Mouse (Mus musculus): ENCODE data around the gene Six4. TPM values are rescaled to one million over a fixed set of nuclear protein-coding genes. Genes with fewer than 3 reads are reported as not detected.
"Not testable (repeated sequence)": the region's sequence is repeated elsewhere in the genome, so short reads cannot be mapped to it uniquely, and the experiment has no call there.

Six4 gene
- polyA plus RNA-seq, 1 experiment from 2014 or later: 0.18 TPM

- H3K4me2 ChIP-seq (ENCODE audit: low read length): peak within 1 kb of the TSS; percentile 76
- peak within 1 kb of the TSS; percentile 79 for H3K9ac ChIP-seq (ENCODE audit: low read depth, low read length)
- under 1% methylated on average over 23 of the region's 23 CpGs for WGBS
- H3K9me3 ChIP-seq (replicated peaks; ENCODE audit: control insufficient read depth, low read length, poor library complexity, severe bottlenecking): no peaks in the 10 kb centered on the region
- ATAC-seq: peak; percentile 76
- peak within 1 kb of the TSS; percentile 70 for H3K4me3 ChIP-seq (ENCODE audit: low read depth, low read length)
- peaks cover 11% of the 10 kb centered on the region for H3K4me1 ChIP-seq (ENCODE audit: control insufficient read depth, insufficient read depth, low read length)
- 0 out of 2 replicates have a peak within 1 kb of the TSS, but pooled peaks have one; percentile 36 for H3K27ac ChIP-seq (ENCODE audit: low read length)
- no peaks in the 10 kb centered on the region for H3K27me3 ChIP-seq (ENCODE audit: control insufficient read depth, insufficient read depth, low read depth, low read length)
- no peaks in the 10 kb centered on the region for H3K36me3 ChIP-seq (ENCODE audit: control insufficient read depth, insufficient read depth, low read length)
Measured at GRCm38 (mm10) chr12:73123093-73124041, 10.1 kb upstream of the Six4 start, which contains the start of gene Mnat1. TSS of gene Mnat1 (plus strand) at chr12:73123717.

GRCm38 (mm10) chr12:73112326-73113087 lies 749 bp downstream of the Six4 start:
- peak overlapping the region; percentile 52 for H3K4me3 ChIP-seq (ENCODE audit: low read depth, low read length)
- H3K9me3 ChIP-seq (replicated peaks; ENCODE audit: control insufficient read depth, low read length, poor library complexity, severe bottlenecking): no peaks in the 10 kb centered on the region
- H3K27ac ChIP-seq (ENCODE audit: low read length): no peak overlapping the region
- H3K36me3 ChIP-seq (ENCODE audit: control insufficient read depth, insufficient read depth, low read length): no peaks in the 10 kb centered on the region
- under 1% methylated on average over 64 of the region's 71 CpGs for WGBS
- H3K4me2 ChIP-seq (ENCODE audit: low read length): peak overlapping the region; percentile 99
- H3K4me1 ChIP-seq (ENCODE audit: control insufficient read depth, insufficient read depth, low read length): peaks cover 8% of the 10 kb centered on the region
- H3K27me3 ChIP-seq (ENCODE audit: control insufficient read depth, insufficient read depth, low read depth, low read length): peaks cover 4% of the 10 kb centered on the region
- H3K9ac ChIP-seq (ENCODE audit: low read depth, low read length): peak overlapping the region; percentile 68
- peak; percentile 73 for ATAC-seq

- H3K36me3 ChIP-seq (ENCODE audit: control insufficient read depth, insufficient read depth, low read length): no peaks in the 10 kb centered on the region
- no peak overlapping the region for H3K27ac ChIP-seq (ENCODE audit: low read length)
- peaks cover 4% of the 10 kb centered on the region for H3K27me3 ChIP-seq (ENCODE audit: control insufficient read depth, insufficient read depth, low read depth, low read length)
- under 1% methylated on average over 36 of the region's 44 CpGs for WGBS
- peak; percentile 53; the same call in 1 of the 2 replicates for ATAC-seq
- peak overlapping the region; percentile 99 for H3K4me2 ChIP-seq (ENCODE audit: low read length)
- peak overlapping the region; percentile 52 for H3K4me3 ChIP-seq (ENCODE audit: low read depth, low read length)
- peak overlapping the region; percentile 68 for H3K9ac ChIP-seq (ENCODE audit: low read depth, low read length)
- H3K9me3 ChIP-seq (replicated peaks; ENCODE audit: control insufficient read depth, low read length, poor library complexity, severe bottlenecking): no peaks in the 10 kb centered on the region
- peaks cover 8% of the 10 kb centered on the region for H3K4me1 ChIP-seq (ENCODE audit: control insufficient read depth, insufficient read depth, low read length)
Measured at GRCm38 (mm10) chr12:73111561-73112325, 1.5 kb downstream of the Six4 start.

- H3K27ac ChIP-seq (ENCODE audit: low read length): no peak overlapping the region
- no peaks in the 10 kb centered on the region for H3K36me3 ChIP-seq (ENCODE audit: control insufficient read depth, insufficient read depth, low read length)
- H3K4me1 ChIP-seq (ENCODE audit: control insufficient read depth, insufficient read depth, low read length): peaks cover 8% of the 10 kb centered on the region
- H3K4me2 ChIP-seq (ENCODE audit: low read length): peak overlapping the region; percentile 99
- H3K9ac ChIP-seq (ENCODE audit: low read depth, low read length): 0 out of 2 replicates have a peak overlapping the region, but pooled peaks have one; percentile 22
- H3K9me3 ChIP-seq (replicated peaks; ENCODE audit: control insufficient read depth, low read length, poor library complexity, severe bottlenecking): no peaks in the 10 kb centered on the region
- whole genome bisulfite sequencing: 5% methylated on average over 23 of the region's 23 CpGs
- H3K4me3 ChIP-seq (ENCODE audit: low read depth, low read length): peak overlapping the region; percentile 15
- H3K27me3 ChIP-seq (ENCODE audit: control insufficient read depth, insufficient read depth, low read depth, low read length): peaks cover 4% of the 10 kb centered on the region
- no peak for ATAC-seq
Measured at GRCm38 (mm10) chr12:73110431-73111111, 2.7 kb downstream of the Six4 start.

- Histone ChIP-seq H3K9me3 (replicated peaks; ENCODE audit: control insufficient read depth, low read length, poor library complexity, severe bottlenecking) (peaks cover 7% of the 10 kb centered on the region), H3K4me1 (ENCODE audit: control insufficient read depth, insufficient read depth, low read length) (peaks cover 8% of the 10 kb centered on the region), H3K36me3 (ENCODE audit: control insufficient read depth, insufficient read depth, low read length) (peaks cover 6% of the 10 kb centered on the region; the same call in 1 of the 2 replicates), H3K9ac (ENCODE audit: low read depth, low read length) (no peak overlapping the region), H3K27me3 (ENCODE audit: control insufficient read depth, insufficient read depth, low read depth, low read length) (peaks cover 4% of the 10 kb centered on the region), H3K4me3 (ENCODE audit: low read depth, low read length) (no peak overlapping the region), H3K4me2 (ENCODE audit: low read length) (no peak overlapping the region), H3K27ac (ENCODE audit: low read length) (no peak overlapping the region)
- no peak for ATAC-seq
- WGBS: 90% methylated on average over 2 of the region's 2 CpGs
Measured at GRCm38 (mm10) chr12:73107821-73108220, 5.4 kb downstream of the Six4 start.

GRCm38 (mm10) chr12:73103713-73104112 lies 9.5 kb downstream of the Six4 start:
- 93% methylated on average over 12 of the region's 12 CpGs for WGBS
- H3K9me3 ChIP-seq (replicated peaks; ENCODE audit: control insufficient read depth, low read length, poor library complexity, severe bottlenecking): peaks cover 7% of the 10 kb centered on the region
- H3K36me3 ChIP-seq (ENCODE audit: control insufficient read depth, insufficient read depth, low read length): peaks cover 6% of the 10 kb centered on the region; the same call in 1 of the 2 replicates
- no peak overlapping the region for H3K4me2 ChIP-seq (ENCODE audit: low read length)
- H3K9ac ChIP-seq (ENCODE audit: low read depth, low read length): no peak overlapping the region
- no peaks in the 10 kb centered on the region for H3K27me3 ChIP-seq (ENCODE audit: control insufficient read depth, insufficient read depth, low read depth, low read length)
- no peak overlapping the region for H3K27ac ChIP-seq (ENCODE audit: low read length)
- no peak for ATAC-seq
- H3K4me1 ChIP-seq (ENCODE audit: control insufficient read depth, insufficient read depth, low read length): no peaks in the 10 kb centered on the region
- no peak overlapping the region for H3K4me3 ChIP-seq (ENCODE audit: low read depth, low read length)

- Histone ChIP-seq H3K9me3 (replicated peaks; ENCODE audit: control insufficient read depth, low read length, poor library complexity, severe bottlenecking) (peaks cover 7% of the 10 kb centered on the region), H3K27ac (ENCODE audit: low read length) (no peak overlapping the region), H3K27me3 (ENCODE audit: control insufficient read depth, insufficient read depth, low read depth, low read length) (no peaks in the 10 kb centered on the region), H3K4me3 (ENCODE audit: low read depth, low read length) (no peak overlapping the region), H3K4me2 (ENCODE audit: low read length) (no peak overlapping the region), H3K4me1 (ENCODE audit: control insufficient read depth, insufficient read depth, low read length) (no peaks in the 10 kb centered on the region), H3K36me3 (ENCODE audit: control insufficient read depth, insufficient read depth, low read length) (peaks cover 6% of the 10 kb centered on the region; the same call in 1 of the 2 replicates), H3K9ac (ENCODE audit: low read depth, low read length) (no peak overlapping the region)
- ATAC-seq: no peak
- 96% methylated on average over 4 of the region's 4 CpGs for WGBS
Measured at GRCm38 (mm10) chr12:73098593-73098992, 14.7 kb downstream of the Six4 start.

- not testable (repeated sequence) for H3K36me3 ChIP-seq (ENCODE audit: control insufficient read depth, insufficient read depth, low read length); ATAC-seq; H3K4me2 ChIP-seq (ENCODE audit: low read length); H3K27ac ChIP-seq (ENCODE audit: low read length); H3K4me1 ChIP-seq (ENCODE audit: control insufficient read depth, insufficient read depth, low read length); H3K9me3 ChIP-seq (replicated peaks; ENCODE audit: control insufficient read depth, low read length, poor library complexity, severe bottlenecking); H3K27me3 ChIP-seq (ENCODE audit: control insufficient read depth, insufficient read depth, low read depth, low read length); H3K9ac ChIP-seq (ENCODE audit: low read depth, low read length); H3K4me3 ChIP-seq (ENCODE audit: low read depth, low read length)
- 86% methylated on average over 5 of the region's 5 CpGs for WGBS
Measured at GRCm38 (mm10) chr12:73096177-73096576, 17.1 kb downstream of the Six4 start.

Measured in midbrain, embryonic 16.5 days (tissue).